Mouse (Mus musculus) hindbrain, postnatal 0 days (tissue): ENCODE measurements at regions not wholly inside any gene's neighbourhood (a gene's known extent, or its start where the extent isn't known, plus 50 kb on each side); places are given as distances from the start of the nearest gene placed in this dataset.

Source experiments
- ATAC-seq: fragments of 200-750 bp; cut with Nextera tagmentation; 2 replicates; pipeline ENCODE4 v1.8.0; 2017; ENCODE audit warnings: mild to moderate bottlenecking, moderate TSS enrichment, moderate library complexity
- DNase-seq: peaks from one replicate; pipeline ENCODE4 v3.0.0-alpha.2; 2015; ENCODE audit warnings: low spot score
- H3K27ac ChIP-seq: fragments of 300-500 bp; sonication (generic); 2 replicates; pipeline ENCODE4 v1.5.1; 2014; ENCODE audit warnings: mild to moderate bottlenecking
- H3K27me3 ChIP-seq: fragments of 300-500 bp; sonication (generic); 2 replicates; pipeline ENCODE4 v1.6.1; 2014; ENCODE audit warnings: low read length, mixed read lengths; ENCODE audit not compliant: insufficient read depth
- H3K36me3 ChIP-seq: fragments of 300-500 bp; sonication (generic); 2 replicates; pipeline ENCODE4 v1.6.1; 2014; ENCODE audit warnings: low read length, mixed read lengths; ENCODE audit not compliant: insufficient read depth
- H3K4me1 ChIP-seq: fragments of 300-500 bp; sonication (generic); 2 replicates; pipeline ENCODE4 v1.6.1; 2014; ENCODE audit warnings: antibody characterized with exemption, low read length, mixed read lengths; ENCODE audit not compliant: insufficient read depth
- H3K4me2 ChIP-seq: fragments of 300-500 bp; sonication (generic); 2 replicates; pipeline ENCODE4 v1.6.1; 2014; ENCODE audit warnings: low read depth, mild to moderate bottlenecking, low read length, moderate library complexity, mixed read lengths
- H3K4me3 ChIP-seq: fragments of 300-500 bp; sonication (generic); 2 replicates; pipeline ENCODE4 v1.5.1; 2014; ENCODE audit warnings: low read length
- H3K9ac ChIP-seq: fragments of 300-500 bp; sonication (generic); replicated peaks from 2 replicates; pipeline ENCODE4 v1.6.1; 2014; ENCODE audit warnings: mild to moderate bottlenecking, low read length, moderate library complexity, mixed read lengths
- H3K9me3 ChIP-seq: fragments of 300-500 bp; sonication (generic); 2 replicates; pipeline ENCODE4 v1.6.1; 2016; ENCODE audit warnings: low read length, mixed read lengths
- CTCF ChIP-seq: IDR thresholded peaks from 2 replicates; pipeline ENCODE4 v1.5.1; 2016; ENCODE audit warnings: antibody characterized with exemption, control low read depth, low read depth
- WGBS: fragments of 180-500 bp; shearing (Covaris S2); extraction: QIAGEN DNeasy Blood & Tissue Kit; methylation state at CpG from one replicate; pipeline ENCODE4 v1.1.7; 2014; 5-methylcytosine and 5-hydroxymethylcytosine counted together

DNA sequence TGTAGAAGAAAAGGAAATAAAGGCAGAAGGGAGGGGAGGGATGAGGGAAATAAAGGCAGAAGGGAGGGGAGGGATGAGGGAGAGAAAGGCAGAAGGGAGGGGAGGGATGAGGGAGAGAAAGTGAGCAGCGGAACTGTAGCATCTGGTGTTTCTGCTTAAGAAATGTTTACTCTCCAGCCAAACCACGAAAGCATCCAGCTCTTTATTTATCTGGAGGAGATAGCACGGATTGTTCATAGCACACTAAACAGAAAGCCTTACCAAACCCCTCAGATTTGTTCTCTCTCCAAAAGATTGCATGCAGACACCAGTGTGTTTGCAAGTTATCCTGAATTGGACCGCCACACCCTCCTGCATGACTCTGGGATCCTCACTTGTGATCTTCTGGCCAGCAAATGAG lies 168.4 kb upstream of the Cxcl12 start:
- H3K36me3 ChIP-seq, result no peaks in the 10 kb centered on the region
- 54% methylated on average over 4 of the region's 4 CpGs for WGBS
- no peaks in the 10 kb centered on the region for H3K9me3 ChIP-seq
- no peak overlapping the region for H3K27ac ChIP-seq
- ATAC-seq, result no peak
- H3K4me1 ChIP-seq, result no peaks in the 10 kb centered on the region
- no peaks in the 10 kb centered on the region for H3K27me3 ChIP-seq
- no peak for TF ChIP-seq CTCF
- peak; percentile 18 for DNase-seq
- H3K4me2 ChIP-seq, result no peak overlapping the region
- no peak overlapping the region for H3K9ac ChIP-seq
- no peak overlapping the region for H3K4me3 ChIP-seq

- H3K9me3 ChIP-seq, result no peaks in the 10 kb centered on the region
- no peak overlapping the region for H3K9ac ChIP-seq
- 68% methylated on average over 7 of the region's 7 CpGs for WGBS
- TF ChIP-seq CTCF, result no peak
- no peaks in the 10 kb centered on the region for H3K4me1 ChIP-seq
- no peak overlapping the region for H3K27ac ChIP-seq
- DNase-seq (no peak), ATAC-seq (no peak)
- no peak overlapping the region for H3K4me2 ChIP-seq
- no peaks in the 10 kb centered on the region for H3K36me3 ChIP-seq
- H3K27me3 ChIP-seq, result no peaks in the 10 kb centered on the region
- H3K4me3 ChIP-seq, result no peak overlapping the region
Observed at GRCm38 (mm10) chr6:117000951-117001725, 167.2 kb upstream of the Cxcl12 start.

- Histone ChIP-seq H3K27ac (no peak overlapping the region), H3K36me3 (no peaks in the 10 kb centered on the region), H3K27me3 (no peaks in the 10 kb centered on the region), H3K4me1 (no peaks in the 10 kb centered on the region), H3K4me3 (no peak overlapping the region), H3K9ac (no peak overlapping the region), H3K9me3 (no peaks in the 10 kb centered on the region), H3K4me2 (no peak overlapping the region)
- no peak for DNase-seq
- ATAC-seq, result no peak
- 77% methylated on average over 5 of the region's 5 CpGs for WGBS
- TF ChIP-seq CTCF, result no peak
Observed at GRCm38 (mm10) chr6:117012621-117013020, 155.7 kb upstream of the Cxcl12 start.

DNA sequence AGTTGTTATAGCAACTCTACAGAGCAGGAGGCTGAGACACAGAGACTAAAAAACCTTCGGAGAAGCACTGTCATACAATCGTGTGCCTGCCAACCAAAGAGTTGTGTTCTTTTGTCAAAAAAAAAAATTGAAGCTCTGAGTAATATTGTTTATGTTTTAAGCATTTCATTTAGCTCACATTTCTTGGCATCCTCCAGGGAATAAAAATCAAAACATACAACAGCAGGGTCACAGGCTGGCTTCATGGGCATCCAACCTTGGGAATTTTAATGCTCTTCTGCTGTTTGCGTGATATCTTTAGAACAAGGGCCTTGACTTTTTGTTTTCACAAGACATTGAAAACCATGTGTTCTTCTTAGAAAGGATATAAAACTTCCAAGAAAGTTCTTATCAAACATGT lies 152.9 kb upstream of the Cxcl12 start:
- Histone ChIP-seq H3K4me2 (no peak overlapping the region), H3K27ac (no peak overlapping the region), H3K4me3 (no peak overlapping the region), H3K27me3 (no peaks in the 10 kb centered on the region), H3K9ac (no peak overlapping the region), H3K4me1 (no peaks in the 10 kb centered on the region), H3K9me3 (no peaks in the 10 kb centered on the region), H3K36me3 (no peaks in the 10 kb centered on the region)
- DNase-seq (no peak), ATAC-seq (no peak)
- no peak for TF ChIP-seq CTCF
- 89% methylated on average over 3 of the region's 3 CpGs for WGBS

DNA sequence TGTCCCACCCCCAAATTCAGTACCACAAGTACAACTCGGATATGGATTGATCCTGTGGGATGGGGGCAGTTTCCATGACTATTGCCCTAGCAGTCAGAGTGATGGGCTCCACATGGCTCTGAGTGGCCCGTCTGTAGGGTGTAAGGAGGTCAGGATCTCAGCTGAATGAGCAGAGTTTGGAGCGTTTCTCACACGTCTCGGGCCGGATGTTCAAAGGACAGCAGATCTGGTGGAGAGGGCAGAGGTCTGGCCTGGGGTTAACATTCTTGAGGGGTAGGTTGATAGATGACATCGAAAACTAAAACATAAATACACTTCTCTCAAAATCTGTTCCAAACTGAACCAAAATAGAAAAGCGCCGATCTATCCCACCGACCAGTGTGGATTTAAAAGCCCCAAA lies 146.5 kb upstream of the Cxcl12 start:
- Histone ChIP-seq H3K9ac (no peak overlapping the region), H3K27me3 (no peaks in the 10 kb centered on the region), H3K9me3 (no peaks in the 10 kb centered on the region), H3K36me3 (no peaks in the 10 kb centered on the region), H3K4me1 (no peaks in the 10 kb centered on the region; the same call in 1 of the 2 replicates), H3K27ac (no peak overlapping the region), H3K4me2 (no peak overlapping the region), H3K4me3 (no peak overlapping the region)
- WGBS, result 73% methylated on average over 10 of the region's 10 CpGs
- DNase-seq (no peak), ATAC-seq (no peak)
- no peak for TF ChIP-seq CTCF

DNA sequence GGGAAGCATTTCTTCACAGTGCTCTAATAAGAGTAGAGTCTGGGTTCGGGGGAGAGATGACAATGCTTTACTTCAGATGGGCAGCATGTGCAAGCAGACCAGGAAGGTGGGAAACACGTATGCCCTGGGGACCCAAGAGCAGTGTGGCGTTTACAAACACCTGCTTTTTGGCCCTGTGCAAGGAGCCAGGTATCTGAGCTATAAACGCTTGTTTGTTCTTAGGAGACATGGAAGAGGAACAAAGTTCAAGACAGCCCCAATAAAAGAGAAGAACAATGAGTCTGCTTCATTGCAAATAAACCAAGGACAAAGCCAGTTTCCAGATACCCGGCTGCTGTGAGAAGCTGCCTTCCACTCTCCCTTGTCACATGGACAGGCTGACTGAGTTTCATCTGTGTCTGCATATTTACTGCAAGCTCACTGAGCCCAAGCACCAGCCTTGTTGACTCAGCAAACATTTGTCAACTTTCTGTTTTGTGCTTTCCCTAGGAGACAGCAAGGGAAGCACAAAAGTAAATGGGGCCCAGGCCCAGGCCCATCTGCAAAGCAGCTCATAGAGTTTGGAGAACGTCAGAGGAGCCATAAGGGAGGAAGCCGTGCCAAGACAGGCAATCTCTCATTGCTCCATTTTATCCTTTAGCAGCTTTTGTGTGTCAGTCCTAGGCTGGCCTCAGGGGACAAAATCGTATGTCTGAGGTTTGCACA lies 136.1 kb upstream of the Cxcl12 start:
- WGBS, result 55% methylated on average over 8 of the region's 8 CpGs
- H3K27me3 ChIP-seq, result no peaks in the 10 kb centered on the region
- no peak overlapping the region for H3K27ac ChIP-seq
- H3K9ac ChIP-seq, result no peak overlapping the region
- H3K4me3 ChIP-seq, result no peak overlapping the region
- no peak for TF ChIP-seq CTCF
- DNase-seq (peak; percentile 22), ATAC-seq (no peak)
- H3K4me1 ChIP-seq, result no peaks in the 10 kb centered on the region
- no peaks in the 10 kb centered on the region for H3K36me3 ChIP-seq
- no peaks in the 10 kb centered on the region for H3K9me3 ChIP-seq
- no peak overlapping the region for H3K4me2 ChIP-seq

- no peak for ATAC-seq
Observed at GRCm38 (mm10) chr6:117043744-117044143, 124.6 kb upstream of the Cxcl12 start.

More at GRCm38 (mm10) chr6:117043744-117044143, 124.6 kb upstream of the Cxcl12 start:
- Histone ChIP-seq H3K4me2 (no peak overlapping the region), H3K4me3 (no peak overlapping the region), H3K4me1 (no peaks in the 10 kb centered on the region), H3K9me3 (no peaks in the 10 kb centered on the region), H3K27ac (no peak overlapping the region), H3K36me3 (no peaks in the 10 kb centered on the region), H3K9ac (no peak overlapping the region), H3K27me3 (no peaks in the 10 kb centered on the region)
- no peak for DNase-seq
- WGBS, result 88% methylated on average over 2 of the region's 2 CpGs
- TF ChIP-seq CTCF, result no peak
